In the genomic region with DNA sequence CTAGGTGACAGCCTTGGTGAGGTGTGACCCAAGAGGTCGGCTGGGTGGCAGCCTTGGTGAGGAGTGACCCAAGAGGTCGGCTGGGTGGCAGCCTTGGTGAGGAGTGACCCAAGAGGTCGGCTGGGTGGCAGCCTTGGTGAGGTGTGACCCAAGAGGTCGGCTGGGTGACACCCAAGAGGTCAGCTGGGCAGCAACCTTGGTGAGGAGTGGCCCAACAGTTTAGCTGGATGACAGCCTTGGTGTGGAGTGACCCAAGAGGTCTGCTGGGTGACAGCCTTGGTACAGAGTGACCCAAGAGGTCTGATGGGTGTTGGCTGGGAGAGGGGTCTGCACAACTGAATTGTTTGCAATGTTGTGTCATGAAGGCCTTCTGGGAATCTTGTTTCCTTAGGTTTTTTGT, we compare ENCODE assay signal across 1 mouse cellular context. TPM values are rescaled to one million over a fixed set of nuclear protein-coding genes. Genes with fewer than 3 reads are reported as not detected.
"Had no signal": no experiment of that assay in that cellular context is flagged by ENCODE, and none has a peak within 500 bp of the region (broad histone marks: within the 10 kb centered on the region; RNA-seq: fewer than 3 reads in every experiment).

No protein-coding gene starts in this region.

RNA-seq across cellular contexts. Expression of a gene that starts 13.1 kb away (rescaled TPM):
- total RNA-seq: neutrophil, adult 5-6 weeks had no signal
